Mouse (Mus musculus) cerebellum, adult 9-11 months (tissue): ENCODE measurements at regions not wholly inside any gene's neighbourhood (a gene's known extent, or its start where the extent isn't known, plus 50 kb on each side); places are given as distances from the start of the nearest gene placed in this dataset.
A peak's percentile ranks its signal among the peaks of the same experiment; 100 is the strongest.

Experiments used
- DNase-seq: peaks from one replicate; pipeline ENCODE4 v3.0.0; 2022

- DNase-seq: no peak
Observed at GRCm38 (mm10) chr3:42129821-42130560, 387.6 kb downstream of the D3Ertd751e start.

- no peak for DNase-seq
Observed at GRCm38 (mm10) chr3:42132322-42132721, 389.9 kb downstream of the D3Ertd751e start.

- no peak for DNase-seq
Observed at GRCm38 (mm10) chr3:42153372-42153771, 411.0 kb downstream of the D3Ertd751e start.

- no peak for DNase-seq
Observed at GRCm38 (mm10) chr3:42154909-42155308, 412.5 kb downstream of the D3Ertd751e start.

GRCm38 (mm10) chr3:42163666-42164065, 421.3 kb downstream of the D3Ertd751e start:
- DNase-seq: no peak

- no peak for DNase-seq
Observed at GRCm38 (mm10) chr3:42199206-42199605, 456.8 kb downstream of the D3Ertd751e start.

GRCm38 (mm10) chr3:42201373-42201772, 459.0 kb downstream of the D3Ertd751e start:
- DNase-seq: no peak

- DNase-seq: no peak
Observed at GRCm38 (mm10) chr3:42205640-42206039, 463.2 kb downstream of the D3Ertd751e start.

GRCm38 (mm10) chr3:42211420-42211819, 469.0 kb downstream of the D3Ertd751e start:
- DNase-seq: no peak

- DNase-seq: no peak
Observed at GRCm38 (mm10) chr3:42212456-42212855, 470.0 kb downstream of the D3Ertd751e start.

- DNase-seq: no peak
Observed at GRCm38 (mm10) chr3:42213163-42213562, 470.8 kb downstream of the D3Ertd751e start.

- DNase-seq: no peak
Observed at GRCm38 (mm10) chr3:42214624-42215276, 472.3 kb downstream of the D3Ertd751e start.

GRCm38 (mm10) chr3:42218719-42219118, 476.3 kb downstream of the D3Ertd751e start:
- DNase-seq: no peak

- DNase-seq: peak; percentile 61
Observed at GRCm38 (mm10) chr3:42227679-42228398, 485.4 kb downstream of the D3Ertd751e start.

- DNase-seq: peak; percentile 7
Observed at GRCm38 (mm10) chr3:42228399-42228755, 486.0 kb downstream of the D3Ertd751e start.

GRCm38 (mm10) chr3:42232268-42232667, 489.9 kb downstream of the D3Ertd751e start:
- DNase-seq: no peak

- no peak for DNase-seq
Observed at GRCm38 (mm10) chr3:42233756-42234155, 491.3 kb downstream of the D3Ertd751e start.

- DNase-seq: no peak
Observed at GRCm38 (mm10) chr3:42235515-42235914, 493.1 kb downstream of the D3Ertd751e start.
